Mouse (Mus musculus) kidney, postnatal 36 days (tissue): ENCODE data around the gene Ncoa7.
A peak's percentile ranks its signal among the peaks of the same experiment; 100 is the strongest.
"Not testable (repeated sequence)": the region's sequence is repeated elsewhere in the genome, so short reads cannot be mapped to it uniquely, and the experiment has no call there.

ENCODE experiments used
- DNase-seq, 2 experiments: peaks; one replicate each; pipeline ENCODE4 v3.0.0; 2021 to 2022; ENCODE audit warnings: mixed read lengths in 2 of 2

Gene Ncoa7

GRCm38 (mm10) chr10:30660564-30661328 is 142.4 kb downstream of the Ncoa7 start:
- no peak for DNase-seq

GRCm38 (mm10) chr10:30655655-30656054 is 147.5 kb downstream of the Ncoa7 start:
- DNase-seq: peak; percentile 14 to 37

- DNase-seq: no peak
Measured at GRCm38 (mm10) chr10:30647681-30648080, 155.4 kb downstream of the Ncoa7 start.

GRCm38 (mm10) chr10:30638216-30638615 is 164.9 kb downstream of the Ncoa7 start:
- no peak for DNase-seq

- DNase-seq: not testable (repeated sequence)
Measured at GRCm38 (mm10) chr10:30636474-30637154, 166.5 kb downstream of the Ncoa7 start.

- DNase-seq: no peak
Measured at GRCm38 (mm10) chr10:30632718-30633117, 170.4 kb downstream of the Ncoa7 start.

- no peak for DNase-seq
Measured at GRCm38 (mm10) chr10:30629977-30630376, 173.1 kb downstream of the Ncoa7 start.

GRCm38 (mm10) chr10:30629513-30629912 is 173.6 kb downstream of the Ncoa7 start, which contains the start of gene Hint3:
TSS of gene Hint3 (minus strand) at chr10:30629632.
- DNase-seq: no peak

- DNase-seq: not testable (repeated sequence)
Measured at GRCm38 (mm10) chr10:30628444-30628843, 174.7 kb downstream of the Ncoa7 start.

GRCm38 (mm10) chr10:30627548-30627947 is 175.6 kb downstream of the Ncoa7 start:
- peak; percentile 22 to 51 for DNase-seq

- DNase-seq: peak; percentile 39 to 42
Measured at GRCm38 (mm10) chr10:30624161-30625019, 178.7 kb downstream of the Ncoa7 start.

GRCm38 (mm10) chr10:30622928-30623327 is 180.2 kb downstream of the Ncoa7 start:
- DNase-seq: no peak

- DNase-seq: no peak
Measured at GRCm38 (mm10) chr10:30618918-30619210, 184.3 kb downstream of the Ncoa7 start.

GRCm38 (mm10) chr10:30618091-30618917 is 184.8 kb downstream of the Ncoa7 start:
- DNase-seq: peak; percentile 99

GRCm38 (mm10) chr10:30613039-30613438 is 190.1 kb downstream of the Ncoa7 start:
- no peak for DNase-seq

GRCm38 (mm10) chr10:30609614-30610013 is 193.5 kb downstream of the Ncoa7 start:
- no peak for DNase-seq

- no peak for DNase-seq
Measured at GRCm38 (mm10) chr10:30608109-30608508, 195.0 kb downstream of the Ncoa7 start.

- DNase-seq: peak; percentile 93 to 96
Measured at GRCm38 (mm10) chr10:30600542-30600966, 202.6 kb downstream of the Ncoa7 start, which contains the start of gene Trmt11. TSS of gene Trmt11 (minus strand) at chr10:30600749.

- no peak for DNase-seq
Measured at GRCm38 (mm10) chr10:30600094-30600534, 203.0 kb downstream of the Ncoa7 start.

- DNase-seq: no peak
Measured at GRCm38 (mm10) chr10:30587037-30587436, 216.1 kb downstream of the Ncoa7 start.

- no peak for DNase-seq
Measured at GRCm38 (mm10) chr10:30585691-30586090, 217.4 kb downstream of the Ncoa7 start.
